Mouse (Mus musculus) midbrain, postnatal 0 days (tissue): ENCODE results near the gene Tha1. TPM values are rescaled to one million over a fixed set of nuclear protein-coding genes. Genes with fewer than 3 reads are reported as not detected.

Experiments
- ATAC-seq: fragments of 200-750 bp; cut with Nextera tagmentation; 2 replicates; pipeline ENCODE4 v1.8.0; 2017; ENCODE audit warnings: moderate number of reproducible peaks, mild to moderate bottlenecking, moderate TSS enrichment, moderate library complexity; ENCODE audit not compliant: low FRiP score
- DNase-seq: peaks from one replicate; pipeline ENCODE4 v3.0.0-alpha.2; 2015; ENCODE audit warnings: low spot score
- H3K27ac ChIP-seq: fragments of 300-500 bp; sonication (generic); 2 replicates; pipeline ENCODE4 v1.5.1; 2014; ENCODE audit warnings: low read depth, mild to moderate bottlenecking, low read length, mixed read lengths
- H3K27me3 ChIP-seq: fragments of 300-500 bp; sonication (generic); 2 replicates; pipeline ENCODE4 v1.6.1; 2014; ENCODE audit warnings: low read length, control low read depth, mixed read lengths; ENCODE audit not compliant: insufficient read depth
- H3K36me3 ChIP-seq: fragments of 300-500 bp; sonication (generic); 2 replicates; pipeline ENCODE4 v1.6.1; 2014; ENCODE audit warnings: low read length, control low read depth, mixed read lengths; ENCODE audit not compliant: insufficient read depth
- H3K4me1 ChIP-seq: fragments of 300-500 bp; sonication (generic); 2 replicates; pipeline ENCODE4 v1.6.1; 2014; ENCODE audit warnings: mild to moderate bottlenecking, control low read depth, antibody characterized with exemption, low read length, mixed read lengths; ENCODE audit not compliant: insufficient read depth
- H3K4me2 ChIP-seq: fragments of 300-500 bp; sonication (generic); 2 replicates; pipeline ENCODE4 v1.6.1; 2014; ENCODE audit warnings: low read depth, mild to moderate bottlenecking, low read length, mixed read lengths; ENCODE audit not compliant: poor library complexity, severe bottlenecking
- H3K4me3 ChIP-seq: fragments of 300-500 bp; sonication (generic); 2 replicates; pipeline ENCODE4 v1.5.1; 2014; ENCODE audit warnings: low read depth, mild to moderate bottlenecking, low read length, moderate library complexity
- H3K9ac ChIP-seq: fragments of 300-500 bp; sonication (generic); replicated peaks from 2 replicates; pipeline ENCODE4 v1.6.1; 2014; ENCODE audit warnings: mild to moderate bottlenecking, low read length, moderate library complexity, mixed read lengths; ENCODE audit not compliant: poor library complexity, severe bottlenecking
- H3K9me3 ChIP-seq: fragments of 300-500 bp; sonication (generic); 2 replicates; pipeline ENCODE4 v1.6.1; 2016; ENCODE audit warnings: low read length, control low read depth
- CTCF ChIP-seq: IDR thresholded peaks from 2 replicates; pipeline ENCODE4 v1.5.1; 2016; ENCODE audit warnings: antibody characterized with exemption, mild to moderate bottlenecking
- WGBS: fragments of 180-500 bp; shearing (Covaris S2); extraction: QIAGEN DNeasy Blood & Tissue Kit; methylation state at CpG from one replicate; pipeline ENCODE4 v1.1.7; 2014; 5-methylcytosine and 5-hydroxymethylcytosine counted together
- polyA plus RNA-seq: library from polyadenylated mRNA; unstranded; fragments of >200 nt; fragmentation: Nextera tagmentation; extraction: Ambion mirVana; gene quantifications from 2 replicates; pipeline ENCODE4 v1.2.1, GENCODE M21; 2015
- total RNA-seq: library from RNA; depleted of rRNA; stranded (reverse); fragments of >200 nt; gene quantifications from 2 replicates; pipeline ENCODE4 v1.2.3, GENCODE M21; 2014

The Tha1 gene
- total and polyA plus RNA-seq, 2 experiments from 2014 or later = 3.0 to 3.8 TPM

DNA sequence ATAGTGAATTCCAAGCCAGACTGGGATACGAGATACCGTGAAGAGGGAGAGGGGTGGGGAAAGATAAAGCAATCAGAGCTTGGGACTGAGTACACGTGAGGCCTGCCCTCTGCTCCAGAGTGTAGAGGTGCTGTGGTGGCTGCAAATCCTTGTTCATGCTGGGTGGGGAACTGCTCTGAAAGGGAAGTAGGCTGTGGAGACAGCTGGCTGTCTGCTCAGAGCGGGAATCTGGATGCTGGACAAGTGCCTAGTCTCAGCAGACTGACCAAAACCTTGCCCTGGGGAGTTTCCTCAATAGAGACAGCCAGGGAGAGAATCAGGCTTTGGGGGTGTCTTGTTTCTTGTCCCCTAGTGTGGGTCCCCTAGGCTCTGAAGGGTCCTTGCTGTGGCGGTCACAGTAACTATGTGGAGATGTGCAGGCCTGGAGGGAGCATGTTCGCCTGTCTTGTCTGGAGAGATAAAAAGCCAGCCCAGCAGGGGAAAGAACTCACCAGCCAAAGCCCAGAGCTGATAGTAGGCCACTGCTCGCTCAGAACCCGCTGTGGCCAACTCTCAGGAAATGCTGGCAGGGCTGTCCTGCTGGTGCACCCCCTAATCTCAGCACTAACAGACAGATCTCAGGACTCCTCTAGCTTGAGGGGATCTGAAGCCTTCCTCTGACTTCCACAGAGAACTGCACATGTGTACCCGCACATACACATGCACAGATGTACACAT, 44.2 kb downstream of the Tha1 start:
- peak; percentile 64 for DNase-seq
- ATAC-seq = no peak
- Histone ChIP-seq H3K27ac (no peak overlapping the region), H3K4me1 (0 out of 2 replicates have a peak, but pooled peaks cover 4% of the 10 kb centered on the region), H3K27me3 (no peaks in the 10 kb centered on the region), H3K4me3 (no peak overlapping the region), H3K4me2 (no peak overlapping the region), H3K9ac (no peak overlapping the region), H3K9me3 (no peaks in the 10 kb centered on the region), H3K36me3 (no peaks in the 10 kb centered on the region)
- no peak for TF ChIP-seq CTCF
- 50% methylated on average over 9 of the region's 9 CpGs for WGBS

DNA sequence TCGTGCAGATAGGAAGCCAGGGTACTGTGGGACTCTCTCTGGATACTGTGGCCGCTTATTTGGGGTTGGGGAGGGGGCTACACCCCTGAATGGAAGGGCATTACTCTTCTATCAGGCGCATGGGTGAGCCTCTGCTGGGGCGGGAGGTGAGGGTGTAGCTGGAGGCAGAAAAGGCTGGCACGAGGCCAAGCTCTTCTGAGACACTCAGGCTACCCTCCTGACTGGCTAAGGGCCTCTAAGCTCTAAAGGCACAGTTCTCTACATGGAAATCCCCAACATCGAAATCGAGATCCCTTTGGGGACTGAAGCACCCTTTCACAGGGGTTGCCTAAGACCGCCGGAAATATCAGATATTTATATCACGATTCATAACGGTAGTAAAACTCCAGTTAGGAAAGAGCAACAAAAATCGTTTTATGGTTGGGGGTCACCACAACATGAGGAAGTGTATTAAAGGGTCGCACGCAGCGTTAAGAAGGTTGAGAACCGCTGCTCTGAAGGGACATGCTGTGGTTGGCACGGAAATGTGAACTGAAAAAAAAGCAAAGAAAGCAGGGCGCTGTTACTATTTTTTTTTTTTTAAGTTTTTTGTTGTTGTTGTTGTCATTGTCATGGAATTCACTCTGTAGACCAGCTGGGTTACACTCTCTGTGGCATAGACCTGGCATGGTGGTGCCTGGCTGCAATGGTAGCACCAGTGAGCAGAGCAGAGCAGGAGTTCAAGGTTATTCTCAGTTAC, 45.0 kb downstream of the Tha1 start:
- no peaks in the 10 kb centered on the region for H3K9me3 ChIP-seq
- no peaks in the 10 kb centered on the region for H3K36me3 ChIP-seq
- no peak for TF ChIP-seq CTCF
- WGBS = 70% methylated on average over 18 of the region's 18 CpGs
- H3K9ac ChIP-seq = no peak overlapping the region
- DNase-seq (no peak), ATAC-seq (no peak)
- H3K27me3 ChIP-seq = no peaks in the 10 kb centered on the region
- no peak overlapping the region for H3K4me2 ChIP-seq
- no peak overlapping the region for H3K4me3 ChIP-seq
- 0 out of 2 replicates have a peak, but pooled peaks cover 4% of the 10 kb centered on the region for H3K4me1 ChIP-seq
- no peak overlapping the region for H3K27ac ChIP-seq

DNA sequence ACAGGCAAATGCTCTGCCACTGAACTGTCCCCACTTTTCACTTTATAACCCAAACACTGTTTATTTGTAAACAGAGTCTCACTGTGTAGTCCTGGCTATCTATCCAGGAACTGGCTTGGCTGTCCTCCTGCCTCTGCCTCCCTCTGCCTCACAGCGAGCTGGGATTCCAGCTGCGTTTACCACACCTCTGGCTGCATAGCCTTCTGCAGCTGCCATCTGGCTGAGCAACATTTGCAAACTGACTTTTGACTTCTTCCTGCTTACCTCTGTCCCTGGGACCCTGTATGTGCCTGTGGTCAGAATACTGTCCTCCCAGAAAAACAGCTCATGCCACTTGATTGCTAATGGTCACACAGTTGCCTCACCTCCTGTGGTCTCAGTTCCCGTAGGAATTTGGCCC, 45.9 kb downstream of the Tha1 start:
- Histone ChIP-seq H3K27ac (no peak overlapping the region), H3K27me3 (no peaks in the 10 kb centered on the region), H3K36me3 (no peaks in the 10 kb centered on the region), H3K4me1 (0 out of 2 replicates have a peak, but pooled peaks cover 4% of the 10 kb centered on the region), H3K9ac (no peak overlapping the region), H3K9me3 (no peaks in the 10 kb centered on the region), H3K4me3 (no peak overlapping the region), H3K4me2 (no peak overlapping the region)
- no peak for DNase-seq
- 70% methylated on average over 3 of the region's 3 CpGs for WGBS
- ATAC-seq = no peak
- no peak for TF ChIP-seq CTCF

DNA sequence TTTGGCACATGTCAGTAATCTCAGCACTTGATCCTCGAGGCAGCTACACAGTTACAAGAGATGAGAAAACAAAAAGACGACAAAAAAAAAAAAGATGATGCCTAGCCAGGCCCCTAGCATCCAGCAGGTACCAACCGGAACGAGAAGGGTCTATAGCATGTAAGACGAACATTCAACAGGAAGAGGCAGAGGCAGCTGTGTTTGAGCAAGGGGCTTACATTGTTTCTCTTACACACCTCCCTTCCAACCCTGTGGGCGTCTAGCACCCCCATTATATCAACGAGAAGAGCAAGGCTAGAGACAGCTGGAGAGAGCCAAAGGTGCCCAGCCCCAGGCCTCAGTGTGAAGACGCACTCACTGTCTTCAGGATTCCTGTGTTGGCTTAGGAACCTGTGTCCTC, 46.4 kb downstream of the Tha1 start:
- Histone ChIP-seq H3K9ac (no peak overlapping the region), H3K4me2 (no peak overlapping the region), H3K4me3 (no peak overlapping the region), H3K27me3 (no peaks in the 10 kb centered on the region), H3K4me1 (0 out of 2 replicates have a peak, but pooled peaks cover 4% of the 10 kb centered on the region), H3K36me3 (no peaks in the 10 kb centered on the region), H3K9me3 (no peaks in the 10 kb centered on the region), H3K27ac (no peak overlapping the region)
- DNase-seq = no peak
- 75% methylated on average over 8 of the region's 8 CpGs for WGBS
- TF ChIP-seq CTCF = no peak
- ATAC-seq = no peak

DNA sequence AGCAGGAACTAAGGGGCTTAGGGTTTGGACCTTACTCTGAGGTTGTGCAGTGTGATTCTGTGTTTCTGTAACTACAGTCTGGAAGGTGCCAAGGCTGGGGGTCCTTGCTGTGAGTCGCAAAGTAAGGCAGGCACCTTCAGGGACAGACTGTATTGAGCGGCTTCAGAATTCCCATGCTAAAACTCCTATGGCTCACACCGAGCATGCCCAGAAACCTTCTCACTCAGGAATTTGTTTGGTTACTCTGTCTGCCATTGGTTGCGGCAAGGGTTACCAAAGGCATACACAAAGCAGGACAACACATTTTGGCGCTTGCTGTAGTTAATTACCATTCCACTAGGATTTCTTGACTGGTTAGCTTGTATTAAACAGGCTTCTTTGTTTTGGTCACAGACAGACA, 47.1 kb downstream of the Tha1 start:
- Histone ChIP-seq H3K36me3 (no peaks in the 10 kb centered on the region), H3K27ac (peak overlapping the region; percentile 14; the same call in 1 of the 2 replicates), H3K9ac (peak overlapping the region; percentile 37; the same call in 1 of the 2 replicates), H3K4me1 (0 out of 2 replicates have a peak, but pooled peaks cover 4% of the 10 kb centered on the region), H3K27me3 (no peaks in the 10 kb centered on the region), H3K9me3 (no peaks in the 10 kb centered on the region), H3K4me3 (peak overlapping the region; percentile 38), H3K4me2 (peak overlapping the region; percentile 91)
- DNase-seq (no peak), ATAC-seq (no peak)
- no peak for TF ChIP-seq CTCF
- 5% methylated on average over 5 of the region's 5 CpGs for WGBS
